Mouse (Mus musculus) gastrocnemius, postnatal 4 days (tissue): ENCODE data around the gene Armh1. TPM values are rescaled to one million over a fixed set of nuclear protein-coding genes. Genes with fewer than 3 reads are reported as not detected.

ENCODE experiments used
- DNase-seq, 2 experiments: peaks; one replicate each; pipeline ENCODE4 v3.0.0; 2021 to 2022; ENCODE audit warnings: low spot score in 2 of 2, mixed read lengths in 2 of 2
- long read RNA-seq, 2 experiments: library from polyadenylated mRNA; stranded (forward); transcript quantifications; one replicate each; pipeline ENCODE4 v2.0.0; 2021
- total RNA-seq, 2 experiments: library from RNA; stranded (reverse); gene quantifications; 2 replicates each; pipeline ENCODE4 v1.2.3; 2021

Armh1 gene
- not detected for total RNA-seq
- long read RNA-seq, experiment 1, result 0 reads
- long read RNA-seq, experiment 2, partial matches to known transcripts, result 0 of 2 reads
- long read RNA-seq, experiment 2, other reads (novel, unspliced or antisense), result 1 of 2 reads

GRCm38 (mm10) chr4:117251801-117252316 lies at the start of gene Armh1, which contains the start of gene Tmem53:
Armh1 (minus strand) TSS chr4:117252125.
Tmem53 (plus strand) TSS chr4:117251951.
- DNase-seq, result peak; percentile 84 to 90

DNA sequence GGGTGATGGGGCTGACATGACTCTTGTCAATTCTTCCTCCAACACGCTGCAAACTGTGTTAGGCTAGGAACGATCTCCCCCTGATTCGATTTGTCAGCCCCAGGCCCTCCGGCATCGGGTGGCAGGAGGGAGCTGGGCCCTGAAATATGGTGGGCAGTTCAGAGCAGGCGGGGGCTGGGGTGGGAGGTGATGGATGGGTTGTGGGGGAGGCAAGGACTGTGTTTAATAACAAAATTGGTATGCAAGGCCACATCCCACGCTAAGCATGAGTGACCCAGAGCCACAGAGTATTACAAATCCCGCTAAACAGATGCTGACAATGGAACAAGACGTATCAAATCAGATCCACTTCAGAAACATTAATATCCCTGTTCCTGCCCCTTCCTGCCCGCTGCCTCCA lies 48.0 kb upstream of the Armh1 start:
- no peak for DNase-seq

GRCm38 (mm10) chr4:117297819-117298218 lies 45.9 kb upstream of the Armh1 start:
- no peak for DNase-seq

- DNase-seq, result no peak
Measured at GRCm38 (mm10) chr4:117296849-117297593, 45.1 kb upstream of the Armh1 start.

DNA sequence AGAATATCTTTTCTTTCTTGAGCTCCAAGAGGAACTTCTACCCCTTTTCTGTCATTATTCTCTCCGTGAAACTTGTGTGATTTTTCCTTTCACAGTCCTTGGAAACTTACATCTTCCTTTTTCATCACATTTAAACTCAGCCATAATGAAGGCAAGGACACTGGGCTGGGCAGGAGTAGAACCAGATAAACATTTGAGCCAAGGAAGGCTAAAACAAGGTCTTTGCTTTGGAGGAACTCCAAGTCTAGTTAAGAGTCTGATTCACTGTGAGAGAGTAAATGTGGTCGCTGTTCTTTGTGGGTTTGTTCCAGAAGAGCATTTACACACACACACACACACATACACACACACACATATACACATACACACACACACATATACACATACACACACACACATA lies 39.8 kb upstream of the Armh1 start:
- no peak for DNase-seq

GRCm38 (mm10) chr4:117288927-117289801 lies 37.2 kb upstream of the Armh1 start:
- DNase-seq, result peak; percentile 68 to 83

GRCm38 (mm10) chr4:117288277-117288926 lies 36.5 kb upstream of the Armh1 start:
- DNase-seq, result no peak

- DNase-seq, result no peak
Measured at GRCm38 (mm10) chr4:117284363-117284762, 32.4 kb upstream of the Armh1 start.

GRCm38 (mm10) chr4:117283271-117284191 lies 31.6 kb upstream of the Armh1 start:
- no peak for DNase-seq

DNA sequence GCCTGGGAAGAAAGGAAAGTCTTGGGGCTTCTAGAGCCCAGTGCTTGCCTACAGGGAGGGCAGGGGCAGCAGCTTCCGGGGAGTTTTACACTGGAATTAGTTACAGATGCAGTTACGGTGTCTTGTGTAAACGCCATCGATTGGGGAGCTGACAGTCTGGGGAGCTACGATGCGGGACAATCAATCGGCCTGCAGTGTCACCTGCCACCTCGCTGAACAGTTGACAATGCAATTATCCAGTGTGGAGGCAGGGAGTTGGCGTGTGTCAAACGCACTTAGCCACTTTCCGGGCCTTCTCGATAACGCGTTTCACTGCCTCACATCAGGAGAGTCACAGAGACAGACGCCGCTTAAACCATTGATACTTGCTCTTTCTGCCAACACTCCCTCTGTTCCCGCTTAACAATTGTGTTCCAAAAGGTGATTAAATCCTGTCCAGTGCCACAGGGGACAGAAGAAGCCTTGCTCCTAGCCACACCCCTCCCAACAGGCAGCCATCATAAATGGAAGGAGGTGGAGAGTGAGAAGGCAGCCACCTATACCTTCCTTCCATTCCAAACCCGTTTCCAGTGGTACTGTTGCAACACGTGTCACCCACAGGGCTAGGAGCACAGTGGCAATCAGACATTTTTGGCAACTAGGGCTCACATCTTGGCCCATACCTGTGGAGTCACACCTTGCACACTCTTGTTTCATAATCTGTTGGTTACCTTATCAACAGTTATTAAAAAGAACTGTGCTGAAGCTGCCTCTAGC lies 29.3 kb upstream of the Armh1 start:
- no peak for DNase-seq

GRCm38 (mm10) chr4:117280397-117280930 lies 28.5 kb upstream of the Armh1 start:
- no peak for DNase-seq

DNA sequence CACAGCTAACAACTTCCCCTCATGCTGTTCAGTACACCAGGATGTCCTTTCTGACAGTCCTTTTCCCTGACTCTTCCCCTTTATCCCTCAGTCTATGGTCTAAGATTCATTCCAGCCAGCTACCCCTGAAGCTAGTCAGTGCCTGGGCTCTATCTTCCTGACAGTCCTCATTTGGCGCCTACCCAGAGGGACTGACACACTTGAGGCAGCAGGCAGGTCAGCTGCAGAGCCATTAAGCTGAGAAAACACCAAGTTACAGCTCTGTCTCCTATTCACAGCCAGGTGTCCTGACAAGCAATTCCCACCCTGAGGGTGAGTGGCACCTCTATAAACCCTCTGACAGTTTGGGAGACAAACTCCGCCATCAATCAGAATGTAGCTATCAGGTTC lies 27.3 kb upstream of the Armh1 start:
- DNase-seq, result no peak

- no peak for DNase-seq
Measured at GRCm38 (mm10) chr4:117278381-117279252, 26.7 kb upstream of the Armh1 start.

- DNase-seq, result no peak
Measured at GRCm38 (mm10) chr4:117277687-117278086, 25.8 kb upstream of the Armh1 start.

- DNase-seq, result no peak
Measured at GRCm38 (mm10) chr4:117277021-117277420, 25.1 kb upstream of the Armh1 start.

GRCm38 (mm10) chr4:117276281-117276711 lies 24.4 kb upstream of the Armh1 start:
- DNase-seq, result no peak

DNA sequence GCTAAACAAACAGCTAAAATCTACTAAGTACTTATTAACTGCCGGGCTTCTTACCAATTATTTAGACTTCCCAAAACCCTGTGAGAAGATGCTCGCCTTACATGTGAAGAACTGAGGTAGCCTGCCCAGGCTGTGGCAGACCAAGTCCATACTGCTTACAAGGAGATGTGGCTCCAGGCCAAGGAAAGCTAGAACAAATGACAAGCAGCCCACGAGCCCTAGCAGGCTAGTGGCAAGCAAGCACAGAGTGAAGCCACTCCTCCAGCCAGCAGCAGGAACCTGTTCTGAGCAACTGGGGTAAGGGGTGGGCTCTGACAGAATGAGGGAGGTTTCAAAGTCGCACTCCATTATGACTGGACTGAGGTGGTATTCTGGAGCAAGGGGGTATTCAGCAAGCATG lies 22.8 kb upstream of the Armh1 start:
- DNase-seq, result no peak

DNA sequence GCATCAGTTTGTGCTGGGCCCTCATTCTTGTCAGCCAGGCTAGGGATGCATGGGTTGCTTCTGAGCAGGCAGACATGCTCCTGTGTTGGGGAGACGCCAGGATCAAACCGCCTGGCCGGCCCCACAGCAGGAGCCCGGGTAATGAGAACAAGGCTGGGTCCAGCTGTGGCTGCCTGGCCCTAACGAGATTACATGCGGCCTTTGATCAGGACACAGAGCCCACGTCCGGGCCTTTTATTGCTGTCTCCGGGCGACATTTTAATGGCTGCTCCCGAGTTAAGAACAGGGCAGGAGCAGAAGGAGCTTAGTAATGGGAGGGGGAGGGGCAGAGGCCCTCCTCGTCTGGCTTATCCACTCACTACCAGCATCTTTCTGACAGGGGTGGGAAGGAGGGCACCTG lies 20.5 kb upstream of the Armh1 start:
- no peak for DNase-seq
